14 mouse cellular contexts compared by ENCODE assay signal in the genomic region with DNA sequence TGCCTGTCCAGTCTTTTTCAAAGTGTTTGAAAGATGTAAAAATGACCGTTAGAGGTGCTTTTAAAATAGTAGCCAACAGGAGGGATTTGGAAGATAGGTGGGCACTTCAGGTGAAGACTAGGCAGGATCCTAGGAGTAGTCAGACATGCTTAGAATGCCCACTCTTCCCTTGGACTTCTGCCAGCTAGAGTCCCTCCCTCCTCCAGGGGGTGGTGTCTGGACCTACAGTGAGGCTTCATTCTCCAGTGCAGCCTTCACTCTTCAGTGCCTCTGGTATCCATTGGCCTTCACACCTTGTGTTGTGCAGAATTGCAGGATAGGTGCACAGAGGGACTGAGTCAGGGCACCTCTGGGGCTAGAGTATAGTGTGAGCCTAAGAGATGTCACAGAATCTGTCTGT. TPM values are rescaled to one million over a fixed set of nuclear protein-coding genes. Genes with fewer than 3 reads are reported as not detected.
DNase-seq lines count a peak whose midpoint lies in the region; ATAC-seq lines count a peak whose summit lies in the region.
"Had no signal": no experiment of that assay in that cellular context is flagged by ENCODE, and none has a peak within 500 bp of the region (broad histone marks: within the 10 kb centered on the region; RNA-seq: fewer than 3 reads in every experiment).

No protein-coding gene starts in this region.

- no peaks in the 10 kb centered on the region for H3K36me3 ChIP-seq in midbrain, embryonic 14.5 days (ENCODE audit: control insufficient read depth, insufficient read depth, low read length)
- H3K36me3 ChIP-seq in midbrain, embryonic 11.5 days (ENCODE audit: control insufficient read depth, insufficient read depth, low read length): no peaks in the 10 kb centered on the region
- no peaks in the 10 kb centered on the region for H3K36me3 ChIP-seq in neural tube, embryonic 14.5 days (ENCODE audit: control insufficient read depth, insufficient read depth, low read length)
- H3K36me3 ChIP-seq in intestine, embryonic 15.5 days: no peaks in the 10 kb centered on the region
- H3K36me3 ChIP-seq: limb, embryonic 13.5 days had no signal

- peak overlapping the region; percentile 81 for H3K4me2 ChIP-seq in midbrain, embryonic 14.5 days (ENCODE audit: low read length)
- H3K4me2 ChIP-seq in midbrain, embryonic 11.5 days: no peak overlapping the region
- peak overlapping the region; percentile 73 for H3K4me2 ChIP-seq in neural tube, embryonic 14.5 days (ENCODE audit: low read depth, low read length)
- no peak overlapping the region for H3K4me2 ChIP-seq in intestine, embryonic 15.5 days (replicated peaks)

- peaks cover 38% of the 10 kb centered on the region for H3K27me3 ChIP-seq in midbrain, embryonic 14.5 days (ENCODE audit: control insufficient read depth, insufficient read depth, low read length)
- H3K27me3 ChIP-seq in midbrain, embryonic 11.5 days (ENCODE audit: control insufficient read depth, insufficient read depth, low read length): peaks cover 30% of the 10 kb centered on the region
- H3K27me3 ChIP-seq in neural tube, embryonic 14.5 days (ENCODE audit: control insufficient read depth, insufficient read depth, low read length): peaks cover 26% of the 10 kb centered on the region
- peaks cover 41% of the 10 kb centered on the region for H3K27me3 ChIP-seq in intestine, embryonic 15.5 days (replicated peaks)

- H3K27ac ChIP-seq in midbrain, embryonic 14.5 days (replicated peaks; ENCODE audit: low read depth, low read length): no peak overlapping the region
- H3K27ac ChIP-seq in midbrain, embryonic 11.5 days (ENCODE audit: low read depth, low read length): no peak overlapping the region
- H3K27ac ChIP-seq in neural tube, embryonic 14.5 days (ENCODE audit: low read depth, low read length): no peak overlapping the region
- H3K27ac ChIP-seq in intestine, embryonic 15.5 days: no peak overlapping the region
- H3K27ac ChIP-seq: limb, embryonic 13.5 days had no signal

- WGBS in midbrain, embryonic 14.5 days: 83% methylated on average over 1 of the region's 1 CpGs
- 86% methylated on average over 1 of the region's 1 CpGs for WGBS in midbrain, embryonic 11.5 days
- WGBS in neural tube, embryonic 14.5 days: 79% methylated on average over 1 of the region's 1 CpGs
- WGBS in intestine, embryonic 15.5 days: 89% methylated on average over 1 of the region's 1 CpGs

- no peak overlapping the region for H3K9ac ChIP-seq in midbrain, embryonic 14.5 days (replicated peaks; ENCODE audit: low read length)
- no peak overlapping the region for H3K9ac ChIP-seq in midbrain, embryonic 11.5 days (ENCODE audit: low read length)
- H3K9ac ChIP-seq in neural tube, embryonic 14.5 days (replicated peaks; ENCODE audit: low read depth, low read length): no peak overlapping the region
- H3K9ac ChIP-seq in intestine, embryonic 15.5 days: no peak overlapping the region
- H3K9ac ChIP-seq: limb, embryonic 13.5 days had no signal

- peak; percentile 15 to 54 for DNase-seq in cerebellum, postnatal 14 days
- no peak for DNase-seq in cerebellum, adult 9-10 months
- peak; percentile 22 to 46 for DNase-seq in kidney, postnatal 4 days
- DNase-seq in kidney, postnatal 36 days: no peak
- DNase-seq in midbrain, embryonic 14.5 days: peak; percentile 24
- DNase-seq in midbrain, embryonic 11.5 days (ENCODE audit: low spot score, missing footprints): no peak
- DNase-seq: cerebellum, adult 18-20 months; heart, adult 18-20 months had no signal

- H3K4me3 ChIP-seq in midbrain, embryonic 14.5 days (replicated peaks; ENCODE audit: low read depth, low read length): no peak overlapping the region
- no peak overlapping the region for H3K4me3 ChIP-seq in midbrain, embryonic 11.5 days (ENCODE audit: low read depth, low read length)
- H3K4me3 ChIP-seq in neural tube, embryonic 14.5 days (ENCODE audit: low read depth, low read length): peak overlapping the region; percentile 2
- no peak overlapping the region for H3K4me3 ChIP-seq in intestine, embryonic 15.5 days (replicated peaks)
- H3K4me3 ChIP-seq: myocyte had no signal

- no peaks in the 10 kb centered on the region for H3K9me3 ChIP-seq in midbrain, embryonic 14.5 days (ENCODE audit: control insufficient read depth, low read length)
- no peaks in the 10 kb centered on the region for H3K9me3 ChIP-seq in midbrain, embryonic 11.5 days (ENCODE audit: control insufficient read depth, low read length)
- no peaks in the 10 kb centered on the region for H3K9me3 ChIP-seq in neural tube, embryonic 14.5 days (ENCODE audit: control insufficient read depth, low read length)
- H3K9me3 ChIP-seq in intestine, embryonic 15.5 days: no peaks in the 10 kb centered on the region
- H3K9me3 ChIP-seq: limb, embryonic 13.5 days had no signal

- ATAC-seq in midbrain, embryonic 14.5 days (ENCODE audit: low FRiP score, low TSS enrichment): no peak
- no peak for ATAC-seq in midbrain, embryonic 11.5 days (ENCODE audit: low FRiP score)
- no peak for ATAC-seq in neural tube, embryonic 14.5 days (ENCODE audit: low read depth)
- ATAC-seq in intestine, embryonic 15.5 days: no peak
- ATAC-seq: Patski had no signal

- peaks cover 2% of the 10 kb centered on the region; the same call in 1 of the 2 replicates for H3K4me1 ChIP-seq in midbrain, embryonic 14.5 days (ENCODE audit: control insufficient read depth, insufficient read depth, low read length)
- H3K4me1 ChIP-seq in midbrain, embryonic 11.5 days (ENCODE audit: control insufficient read depth, insufficient read depth, low read length): peaks cover 10% of the 10 kb centered on the region
- peaks cover 6% of the 10 kb centered on the region for H3K4me1 ChIP-seq in neural tube, embryonic 14.5 days (ENCODE audit: control insufficient read depth, insufficient read depth, low read length)
- peaks cover 8% of the 10 kb centered on the region; the same call in 1 of the 2 replicates for H3K4me1 ChIP-seq in intestine, embryonic 15.5 days (replicated peaks)

RNA-seq across cellular contexts. Expression of gene Hs3st2, which starts 2.2 kb away (rescaled TPM):
- polyA plus RNA-seq in midbrain, embryonic 14.5 days (2014; fragmentation: Nextera tagmentation; extraction: Ambion mirVana): 10.2 and 13.9 TPM in 2 replicates
- 0.70 and 1.2 TPM in 2 replicates for polyA plus RNA-seq in midbrain, embryonic 11.5 days (2014; fragmentation: Nextera tagmentation; extraction: Ambion mirVana)
- polyA plus RNA-seq in neural tube, embryonic 14.5 days (2014; fragmentation: Nextera tagmentation; extraction: Ambion mirVana): 21.1 and 21.9 TPM in 2 replicates
- 0.58 and 0.63 TPM in 2 replicates for polyA plus RNA-seq in intestine, embryonic 15.5 days (2015; fragmentation: Nextera tagmentation; extraction: Ambion mirVana)
- polyA plus RNA-seq: heart, postnatal 0 days; myocyte; Patski had no signal

Comparison
In these comparisons a context has a peak if more than half of its experiments do, and no peak if none do; other contexts are left out.
1. DNase-seq: peak in cerebellum, postnatal 14 days (2 of 2), kidney, postnatal 4 days (2 of 2) and midbrain, embryonic 14.5 days (single experiment); none in cerebellum, adult 9-10 months (single experiment), kidney, postnatal 36 days (0 of 2) and midbrain, embryonic 11.5 days (single experiment).
2. H3K4me2 ChIP-seq: peak in midbrain, embryonic 14.5 days (single experiment) and neural tube, embryonic 14.5 days (single experiment); none in midbrain, embryonic 11.5 days (single experiment) and intestine, embryonic 15.5 days (single experiment).